Mouse (Mus musculus): ENCODE measurements around the gene Man1a. TPM values are rescaled to one million over a fixed set of nuclear protein-coding genes. Genes with fewer than 3 reads are reported as not detected.

Gene Man1a
- total RNA-seq, 1 experiment: 9.1 TPM

- in situ Hi-C loops (cut with MboI; ENCODE audit: low sequenced_read_pairs in 2 of 2, unreplicated experiment in 2 of 2): no loop called here
- no peak overlapping the region for H3K27ac ChIP-seq (ENCODE audit: insufficient read depth, low read depth, low read length, poor library complexity, severe bottlenecking)
- no peaks in the 10 kb centered on the region for H3K9me3 ChIP-seq (ENCODE audit: control insufficient read depth, insufficient read depth, low read depth, low read length)
- TF ChIP-seq MAFK (IDR thresholded peaks at IDR 0.05; ENCODE audit: insufficient read depth, low read depth, low read length) (no peak), HCFC1 (IDR thresholded peaks at IDR 0.05; ENCODE audit: borderline replicate concordance, insufficient read depth, low read length) (no peak), ZNF384 (IDR thresholded peaks at IDR 0.05; ENCODE audit: low read depth, low read length) (no peak), CHD2 (IDR thresholded peaks at IDR 0.05; ENCODE audit: low read depth, low read length) (no peak), ZC3H11A (IDR thresholded peaks at IDR 0.05; ENCODE audit: borderline replicate concordance, low read depth, low read length) (no peak)
- H3K9ac ChIP-seq (ENCODE audit: insufficient read depth, low read depth, low read length, poor library complexity, severe bottlenecking): no peak overlapping the region
- H3K4me1 ChIP-seq (ENCODE audit: control insufficient read depth in 2 of 2, insufficient read depth in 2 of 2, low read length in 2 of 2, poor library complexity in 1 of 2): peaks cover 0 to 3% of the 10 kb centered on the region in 2 experiments; a peak in 1 of 4 replicates
- no peak overlapping the region for H3K4me3 ChIP-seq (ENCODE audit: insufficient read depth in 1 of 2, low read depth in 1 of 2, low read length in 2 of 2, poor library complexity in 1 of 2, severe bottlenecking in 1 of 2)
- no peak for DNase-seq (ENCODE audit: low read depth, low spot score)
- H3K36me3 ChIP-seq (ENCODE audit: control insufficient read depth, insufficient read depth, low read length, poor library complexity, severe bottlenecking): no peaks in the 10 kb centered on the region
Observed at GRCm38 (mm10) chr10:54063551-54064260, 12.7 kb downstream of the Man1a start.

- in situ Hi-C loops (cut with MboI; ENCODE audit: low sequenced_read_pairs in 2 of 2, unreplicated experiment in 2 of 2): no loop called here
Observed at GRCm38 (mm10) chr10:54062835-54063234, 13.6 kb downstream of the Man1a start.

GRCm38 (mm10) chr10:54061159-54061558, 15.2 kb downstream of the Man1a start:
- H3K4me3 ChIP-seq (ENCODE audit: insufficient read depth in 1 of 2, low read depth in 1 of 2, low read length in 2 of 2, poor library complexity in 1 of 2, severe bottlenecking in 1 of 2): no peak overlapping the region
- TF ChIP-seq ZC3H11A (IDR thresholded peaks at IDR 0.05; ENCODE audit: borderline replicate concordance, low read depth, low read length) (no peak), CHD2 (IDR thresholded peaks at IDR 0.05; ENCODE audit: low read depth, low read length) (no peak), MAFK (IDR thresholded peaks at IDR 0.05; ENCODE audit: insufficient read depth, low read depth, low read length) (no peak), ZNF384 (IDR thresholded peaks at IDR 0.05; ENCODE audit: low read depth, low read length) (no peak), HCFC1 (IDR thresholded peaks at IDR 0.05; ENCODE audit: borderline replicate concordance, insufficient read depth, low read length) (no peak)
- H3K27ac ChIP-seq (ENCODE audit: insufficient read depth, low read depth, low read length, poor library complexity, severe bottlenecking): no peak overlapping the region
- no peaks in the 10 kb centered on the region for H3K36me3 ChIP-seq (ENCODE audit: control insufficient read depth, insufficient read depth, low read length, poor library complexity, severe bottlenecking)
- no peak overlapping the region for H3K9ac ChIP-seq (ENCODE audit: insufficient read depth, low read depth, low read length, poor library complexity, severe bottlenecking)
- in situ Hi-C loops (cut with MboI; ENCODE audit: low sequenced_read_pairs in 2 of 2, unreplicated experiment in 2 of 2): no loop called here
- H3K9me3 ChIP-seq (ENCODE audit: control insufficient read depth, insufficient read depth, low read depth, low read length): no peaks in the 10 kb centered on the region
- H3K4me1 ChIP-seq (ENCODE audit: control insufficient read depth in 2 of 2, insufficient read depth in 2 of 2, low read length in 2 of 2, poor library complexity in 1 of 2): peaks cover 0 to 3% of the 10 kb centered on the region in 2 experiments; a peak in 1 of 4 replicates
- no peak for DNase-seq (ENCODE audit: low read depth, low spot score)

More at GRCm38 (mm10) chr10:54062835-54063234, 13.6 kb downstream of the Man1a start:
- TF ChIP-seq ZC3H11A (IDR thresholded peaks at IDR 0.05; ENCODE audit: borderline replicate concordance, low read depth, low read length): no peak
- no peak for TF ChIP-seq HCFC1 (IDR thresholded peaks at IDR 0.05; ENCODE audit: borderline replicate concordance, insufficient read depth, low read length)
- no peak for TF ChIP-seq MAFK (IDR thresholded peaks at IDR 0.05; ENCODE audit: insufficient read depth, low read depth, low read length)
- no peaks in the 10 kb centered on the region for H3K36me3 ChIP-seq (ENCODE audit: control insufficient read depth, insufficient read depth, low read length, poor library complexity, severe bottlenecking)
- H3K4me3 ChIP-seq (ENCODE audit: insufficient read depth in 1 of 2, low read depth in 1 of 2, low read length in 2 of 2, poor library complexity in 1 of 2, severe bottlenecking in 1 of 2): no peak overlapping the region
- H3K9ac ChIP-seq (ENCODE audit: insufficient read depth, low read depth, low read length, poor library complexity, severe bottlenecking): no peak overlapping the region
- H3K4me1 ChIP-seq (ENCODE audit: control insufficient read depth in 2 of 2, insufficient read depth in 2 of 2, low read length in 2 of 2, poor library complexity in 1 of 2): peaks cover 0 to 3% of the 10 kb centered on the region in 2 experiments; a peak in 1 of 4 replicates
- no peaks in the 10 kb centered on the region for H3K9me3 ChIP-seq (ENCODE audit: control insufficient read depth, insufficient read depth, low read depth, low read length)
- DNase-seq (ENCODE audit: low read depth, low spot score): no peak
- no peak overlapping the region for H3K27ac ChIP-seq (ENCODE audit: insufficient read depth, low read depth, low read length, poor library complexity, severe bottlenecking)

- no peak for DNase-seq (ENCODE audit: low read depth, low spot score)
- Histone ChIP-seq H3K4me3 (ENCODE audit: insufficient read depth in 1 of 2, low read depth in 1 of 2, low read length in 2 of 2, poor library complexity in 1 of 2, severe bottlenecking in 1 of 2) (no peak overlapping the region), H3K9ac (ENCODE audit: insufficient read depth, low read depth, low read length, poor library complexity, severe bottlenecking) (no peak overlapping the region), H3K9me3 (ENCODE audit: control insufficient read depth, insufficient read depth, low read depth, low read length) (no peaks in the 10 kb centered on the region), H3K27ac (ENCODE audit: insufficient read depth, low read depth, low read length, poor library complexity, severe bottlenecking) (no peak overlapping the region), H3K4me1 (ENCODE audit: control insufficient read depth in 2 of 2, insufficient read depth in 2 of 2, low read length in 2 of 2, poor library complexity in 1 of 2) (peaks cover 0 to 3% of the 10 kb centered on the region in 2 experiments; a peak in 1 of 4 replicates), H3K36me3 (ENCODE audit: control insufficient read depth, insufficient read depth, low read length, poor library complexity, severe bottlenecking) (no peaks in the 10 kb centered on the region)
- in situ Hi-C loops (cut with MboI; ENCODE audit: low sequenced_read_pairs in 2 of 2, unreplicated experiment in 2 of 2): no loop called here
- TF ChIP-seq ZC3H11A (IDR thresholded peaks at IDR 0.05; ENCODE audit: borderline replicate concordance, low read depth, low read length) (no peak), MAFK (IDR thresholded peaks at IDR 0.05; ENCODE audit: insufficient read depth, low read depth, low read length) (no peak)
Observed at GRCm38 (mm10) chr10:54060587-54060986, 15.8 kb downstream of the Man1a start.

All from ES-E14 (cell line).